Mouse (Mus musculus) lung, postnatal 0 days (tissue): ENCODE data around the gene Rras2.

Experiments
- CTCF ChIP-seq: IDR thresholded peaks from 2 replicates; pipeline ENCODE4 v1.5.1; 2016; ENCODE audit warnings: antibody characterized with exemption, mild to moderate bottlenecking
- EP300 ChIP-seq: IDR thresholded peaks from 2 replicates; pipeline ENCODE4 v1.6.1; 2016; ENCODE audit warnings: antibody characterized with exemption, mild to moderate bottlenecking, control low read depth

DNA sequence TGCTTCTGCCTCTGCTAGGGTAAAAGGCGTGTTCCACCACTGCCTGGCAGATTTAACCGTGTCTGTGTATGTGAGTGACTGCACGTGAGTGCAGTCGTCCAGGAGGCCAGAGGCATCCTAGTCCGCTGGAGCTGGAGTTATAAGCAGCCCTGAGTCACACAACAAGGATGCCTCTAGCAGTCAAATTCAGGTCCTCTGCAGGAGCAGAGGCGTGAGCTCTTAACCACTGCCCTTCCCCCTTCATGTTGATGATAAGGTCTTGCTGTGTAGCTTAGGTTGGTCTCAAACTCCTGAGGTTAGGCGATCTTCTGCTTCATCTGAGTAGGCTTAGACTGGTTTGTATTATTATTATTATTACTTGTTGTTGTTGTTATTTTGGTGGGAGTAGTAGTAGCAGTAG, 22.4 kb upstream of the Rras2 start:
- no peak for TF ChIP-seq CTCF
- TF ChIP-seq EP300, result no peak
